Mouse (Mus musculus) gonadal fat pad, adult 2 months (tissue): ENCODE measurements at regions not wholly inside any gene's neighbourhood (a gene's known extent, or its start where the extent isn't known, plus 50 kb on each side); places are given as distances from the start of the nearest gene placed in this dataset.

Source experiments
- DNase-seq: peaks from one replicate; pipeline ENCODE4 v3.0.0-alpha.2; 2012; ENCODE audit warnings: low read depth

- DNase-seq = no peak
Measured at GRCm38 (mm10) chr4:71811444-71811843, 53.7 kb upstream of the Gm11232 start.

GRCm38 (mm10) chr4:71808271-71808670 lies 50.5 kb upstream of the Gm11232 start:
- no peak for DNase-seq
